Mouse (Mus musculus): ENCODE measurements at regions not wholly inside any gene's neighbourhood (a gene's known extent, or its start where the extent isn't known, plus 50 kb on each side); places are given as distances from the start of the nearest gene placed in this dataset.

DNA sequence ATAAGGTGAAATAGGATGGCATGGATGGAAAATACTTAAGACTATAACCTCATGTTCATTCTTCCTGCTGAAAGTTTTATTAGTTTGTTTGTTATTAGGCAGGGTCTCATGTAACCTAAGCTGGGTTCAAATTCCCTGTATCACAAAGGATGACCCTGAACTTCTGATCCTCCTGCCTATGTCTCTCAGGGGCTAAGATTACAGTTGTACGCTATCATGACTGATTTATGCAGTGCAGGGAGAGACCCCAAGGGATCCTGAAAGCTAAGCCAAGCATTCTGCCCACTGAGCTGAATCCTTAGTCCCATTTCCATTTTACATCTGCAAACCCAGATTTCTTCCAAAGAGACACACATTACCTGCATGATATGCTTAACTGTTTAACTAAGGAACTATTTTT lies 166.4 kb upstream of the Tbl1xr1 start:
- TF ChIP-seq MYB (IDR thresholded peaks at IDR 0.05; ENCODE audit: low read depth, low read length), result no peak
- no peak for TF ChIP-seq ZC3H11A (IDR thresholded peaks at IDR 0.05; ENCODE audit: low read depth, low read length)
- no peak for TF ChIP-seq CTCF (IDR thresholded peaks at IDR 0.05 in 2 of 3, conservative IDR thresholded peaks at IDR 0.05 in 1 of 3; ENCODE audit: control insufficient read depth in 1 of 3, insufficient read depth in 1 of 3, low read depth in 2 of 3, low read length in 3 of 3, poor library complexity in 1 of 3, severe bottlenecking in 1 of 3)
- TF ChIP-seq MEF2A (IDR thresholded peaks at IDR 0.05; ENCODE audit: extremely low read depth, insufficient replicate concordance, low read depth, low read length, poor library complexity, severe bottlenecking), result no peak
- no peak for TF ChIP-seq E2F4 (IDR thresholded peaks at IDR 0.05; ENCODE audit: borderline replicate concordance, low read depth, low read length)
- no peak for TF ChIP-seq SMC3 (IDR thresholded peaks at IDR 0.05; ENCODE audit: low read depth, low read length)
- no peak for TF ChIP-seq RCOR1 (IDR thresholded peaks at IDR 0.05; ENCODE audit: low read depth, low read length)
- no peak for TF ChIP-seq ZMIZ1 (IDR thresholded peaks at IDR 0.05; ENCODE audit: low read depth, low read length)
- no peak for TF ChIP-seq GATA1 (IDR thresholded peaks at IDR 0.05; ENCODE audit: low read depth, low read length)
- TF ChIP-seq POLR2A (IDR thresholded peaks at IDR 0.05; ENCODE audit: control insufficient read depth in 1 of 2, insufficient read depth in 1 of 2, low read depth in 1 of 2, low read length in 2 of 2, poor library complexity in 1 of 2), result no peak
- no peak for TF ChIP-seq POLR2AphosphoS2 (IDR thresholded peaks at IDR 0.05; ENCODE audit: low read length)
- TF ChIP-seq SIN3A (IDR thresholded peaks at IDR 0.05; ENCODE audit: low read length), result no peak
- TF ChIP-seq RAD21 (IDR thresholded peaks at IDR 0.05; ENCODE audit: low read depth, low read length), result no peak

Measured in MEL (cell line).